Mouse (Mus musculus): Measurements from ENCODE around the gene Epp13.

DNA sequence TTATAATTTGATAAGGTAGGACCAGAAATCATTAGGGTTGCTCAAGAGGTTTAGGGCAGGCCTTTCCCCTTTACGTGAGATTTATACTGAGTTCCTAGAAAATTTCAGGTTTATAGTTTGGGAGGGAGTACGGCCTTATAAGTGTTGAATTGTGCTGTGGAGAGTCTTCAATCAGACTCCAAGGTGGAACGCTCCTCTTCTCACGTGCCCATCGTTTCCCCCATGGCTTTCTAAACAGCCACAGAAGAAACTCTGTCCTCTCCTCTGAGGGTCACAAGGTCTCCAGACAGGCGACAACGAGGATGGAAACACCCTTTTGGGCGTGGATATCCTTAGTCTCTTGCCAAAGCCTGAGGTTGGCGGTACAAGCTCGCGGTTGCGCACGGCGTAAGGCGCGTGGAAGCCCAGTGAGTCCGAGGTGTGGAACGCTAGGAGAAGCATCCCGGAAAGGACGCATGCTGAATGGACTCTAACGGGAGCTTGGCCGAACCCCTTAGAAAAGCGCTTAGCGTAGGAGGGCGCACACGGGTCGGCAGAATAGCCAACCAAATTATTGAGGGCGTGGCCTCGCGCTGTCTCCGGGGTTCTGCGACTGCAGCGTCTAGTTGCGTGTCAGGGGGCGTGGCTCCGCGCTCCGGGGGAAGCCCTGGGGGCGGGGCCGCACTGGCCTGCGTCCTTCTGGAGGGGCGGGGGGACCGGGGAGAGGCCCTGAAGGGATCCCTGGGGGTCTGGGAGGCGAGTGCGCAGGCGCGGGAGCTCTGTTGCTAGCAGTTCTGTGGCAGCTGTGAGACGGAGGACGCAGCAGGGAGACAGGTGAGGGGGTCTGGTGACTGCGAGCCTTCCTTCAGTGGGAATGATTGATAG, 33.6 kb downstream of the Epp13 start, which contains the start of gene Zfp667:
- TF ChIP-seq CTCF (IDR thresholded peaks at IDR 0.05; ENCODE audit: borderline replicate concordance, extremely low read depth, insufficient read depth, insufficient read length) (no peak), POLR2A (IDR thresholded peaks at IDR 0.05; ENCODE audit: borderline replicate concordance, extremely low read depth, insufficient read depth, insufficient read length, poor library complexity, severe bottlenecking) (no peak)

Data from brain, embryonic 14.5 days (tissue).